Mouse (Mus musculus) cerebellum, adult 2 months (tissue): ENCODE data around the gene Pde4c.

ENCODE experiments used
- CTCF ChIP-seq: fragments of 200-500 bp; IDR thresholded peaks from 2 replicates; pipeline ENCODE4 v1.5.1; 2011; ENCODE audit warnings: low read depth, mild to moderate bottlenecking, control low read depth, low read length, moderate library complexity, borderline replicate concordance; ENCODE audit not compliant: insufficient read depth
- POLR2A ChIP-seq: fragments of 200-500 bp; IDR thresholded peaks from 2 replicates; pipeline ENCODE4 v1.6.1; 2011; ENCODE audit warnings: low read length, control low read depth, borderline replicate concordance; ENCODE audit not compliant: insufficient read depth

DNA sequence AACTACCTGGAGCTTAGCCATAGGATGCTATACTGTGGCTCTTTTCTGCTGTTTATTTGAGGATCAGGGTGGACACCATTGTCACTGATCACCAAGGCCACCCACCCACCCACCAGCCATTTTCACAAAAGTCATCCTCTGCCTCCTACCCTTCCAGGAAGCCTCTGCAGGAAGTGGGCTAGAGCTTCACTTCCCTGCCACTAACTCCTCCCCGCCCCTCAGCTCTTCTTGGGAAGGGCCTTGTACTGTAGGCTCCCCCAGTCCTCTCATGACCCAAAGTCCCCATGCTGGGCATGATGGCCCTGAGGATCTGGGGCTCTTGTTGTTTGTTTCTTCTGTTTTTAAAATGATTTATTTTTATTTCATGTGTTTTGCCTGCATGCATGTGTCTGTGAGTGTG, 48.2 kb upstream of the Pde4c start:
- no peak for TF ChIP-seq CTCF
- TF ChIP-seq POLR2A = no peak
